Comparison of ENCODE assay signal across 7 mouse cellular contexts in the genomic region with DNA sequence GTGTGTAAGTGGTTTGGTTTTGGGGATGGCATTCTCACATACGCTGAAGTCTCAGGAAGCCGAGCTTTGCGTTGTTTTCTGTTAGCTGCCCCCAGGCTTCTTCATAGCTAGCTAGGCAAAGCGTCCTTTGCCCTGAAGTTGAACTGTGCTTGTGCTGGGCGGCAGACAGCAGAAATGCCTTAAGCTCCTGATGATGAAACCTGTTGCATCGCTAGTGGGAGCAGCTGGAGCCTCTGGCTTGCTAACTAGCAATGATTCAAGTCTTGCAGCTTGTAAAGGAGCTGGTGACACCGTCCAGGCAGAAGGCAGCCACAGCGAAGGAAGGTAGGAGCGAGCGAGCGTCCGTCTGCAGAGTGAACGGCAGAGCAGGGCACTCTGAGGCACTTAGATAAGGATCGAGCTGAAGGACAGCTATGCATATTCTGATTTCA. TPM values are rescaled to one million over a fixed set of nuclear protein-coding genes. Genes with fewer than 3 reads are reported as not detected.
A peak's percentile ranks its signal among the peaks of the same experiment; 100 is the strongest.
DNase-seq lines count a peak whose midpoint lies in the region; ATAC-seq and TF ChIP-seq lines count a peak whose summit lies in the region.

No protein-coding gene starts in this region.

- peaks cover 13 to 25% of the 10 kb centered on the region in 2 experiments for H3K4me1 ChIP-seq in heart, embryonic 14.5 days (ENCODE audit: control insufficient read depth in 2 of 2, insufficient read depth in 2 of 2, low read length in 2 of 2)
- H3K4me1 ChIP-seq in limb, embryonic 14.5 days (ENCODE audit: control insufficient read depth, insufficient read depth, low read length): peaks cover 29% of the 10 kb centered on the region
- H3K4me1 ChIP-seq in neural tube, embryonic 12.5 days: peaks cover 9% of the 10 kb centered on the region

- peak overlapping the region; percentile 2 to 20 for H3K4me3 ChIP-seq in heart, embryonic 14.5 days (ENCODE audit: control insufficient read depth in 1 of 2, insufficient read depth in 1 of 2, low read depth in 1 of 2, low read length in 2 of 2)
- peak overlapping the region; percentile 15; the same call in 1 of the 2 replicates for H3K4me3 ChIP-seq in limb, embryonic 14.5 days (replicated peaks; ENCODE audit: low read length)
- no peak overlapping the region for H3K4me3 ChIP-seq in neural tube, embryonic 12.5 days

- TF ChIP-seq POLR2A in limb, embryonic 14.5 days (IDR thresholded peaks at IDR 0.05; ENCODE audit: borderline replicate concordance, extremely low read depth, insufficient read depth, insufficient read length): no peak

- intact Hi-C loops in gastrocnemius, postnatal 36 days (cut with DNase I): no loop called here

- DNase-seq in CD4-positive helper T cell, adult 2 months (ENCODE audit: low read depth, low spot score): peak; percentile 66
- peak; percentile 21 for DNase-seq in ZHBTc4 (ENCODE audit: low read depth, low spot score)
- peak; percentile 32 for DNase-seq in limb, embryonic 14.5 days (ENCODE audit: low spot score)
- DNase-seq in cerebellum, adult 18-20 months: no peak
- no peak for DNase-seq in gastrocnemius, postnatal 36 days

- H3K4me2 ChIP-seq in heart, embryonic 14.5 days (ENCODE audit: low read length): peak overlapping the region; percentile 62
- H3K4me2 ChIP-seq in limb, embryonic 14.5 days (replicated peaks; ENCODE audit: low read depth, low read length, severe bottlenecking): peak overlapping the region; percentile 47
- H3K4me2 ChIP-seq in neural tube, embryonic 12.5 days (replicated peaks): peak overlapping the region; percentile 31

- H3K9me3 ChIP-seq in heart, embryonic 14.5 days (ENCODE audit: control insufficient read depth, low read length): no peaks in the 10 kb centered on the region
- H3K9me3 ChIP-seq in limb, embryonic 14.5 days (ENCODE audit: control insufficient read depth, low read length): no peaks in the 10 kb centered on the region
- no peaks in the 10 kb centered on the region for H3K9me3 ChIP-seq in neural tube, embryonic 12.5 days

- no peak for ATAC-seq in heart, embryonic 14.5 days (ENCODE audit: insufficient number of reproducible peaks, insufficient read depth, low FRiP score, low read depth)
- no peak for ATAC-seq in limb, embryonic 14.5 days (ENCODE audit: low FRiP score, low read depth)
- ATAC-seq in neural tube, embryonic 12.5 days (ENCODE audit: low FRiP score, low read depth): peak; percentile 43; the same call in 1 of the 2 replicates

- peak overlapping the region in 1 of 2 experiments; percentile 44; a peak in 2 of 4 replicates for H3K27ac ChIP-seq in heart, embryonic 14.5 days (replicated peaks in 1 of 2; ENCODE audit: control insufficient read depth in 1 of 2, insufficient read depth in 1 of 2, low read depth in 2 of 2, low read length in 2 of 2)
- peak overlapping the region; percentile 46; the same call in 1 of the 2 replicates for H3K27ac ChIP-seq in limb, embryonic 14.5 days (replicated peaks; ENCODE audit: low read depth, low read length)
- H3K27ac ChIP-seq in neural tube, embryonic 12.5 days: no peak overlapping the region

- H3K9ac ChIP-seq in heart, embryonic 14.5 days (ENCODE audit: low read length): peak overlapping the region; percentile 57
- H3K9ac ChIP-seq in limb, embryonic 14.5 days (ENCODE audit: low read depth, low read length, severe bottlenecking): peak overlapping the region; percentile 44; the same call in 1 of the 2 replicates
- H3K9ac ChIP-seq in neural tube, embryonic 12.5 days: no peak overlapping the region

- no peaks in the 10 kb centered on the region for H3K36me3 ChIP-seq in heart, embryonic 14.5 days (ENCODE audit: control insufficient read depth, insufficient read depth, low read length)
- no peaks in the 10 kb centered on the region for H3K36me3 ChIP-seq in limb, embryonic 14.5 days (ENCODE audit: control insufficient read depth, insufficient read depth, low read length)
- no peaks in the 10 kb centered on the region for H3K36me3 ChIP-seq in neural tube, embryonic 12.5 days

- no peaks in the 10 kb centered on the region for H3K27me3 ChIP-seq in heart, embryonic 14.5 days (ENCODE audit: control insufficient read depth, insufficient read depth, low read length)
- H3K27me3 ChIP-seq in limb, embryonic 14.5 days (ENCODE audit: control insufficient read depth, insufficient read depth, low read length): no peaks in the 10 kb centered on the region
- no peaks in the 10 kb centered on the region for H3K27me3 ChIP-seq in neural tube, embryonic 12.5 days (replicated peaks)

- WGBS in heart, embryonic 14.5 days: 21% methylated on average over 14 of the region's 14 CpGs
- 13% methylated on average over 14 of the region's 14 CpGs for WGBS in limb, embryonic 14.5 days
- 50% methylated on average over 14 of the region's 14 CpGs for WGBS in neural tube, embryonic 12.5 days

RNA-seq across cellular contexts. Expression of a gene that starts 30.1 kb away (rescaled TPM):
- 6.7 and 7.5 TPM in 2 replicates for polyA plus RNA-seq in heart, embryonic 14.5 days (2014; fragmentation: Nextera tagmentation; extraction: Ambion mirVana)
- polyA plus RNA-seq in limb, embryonic 14.5 days (2012; rRNA removed): 11.8 and 11.9 TPM in 2 replicates
- 7.5 and 11.5 TPM in 2 replicates for polyA plus RNA-seq in limb, embryonic 14.5 days (2014; fragmentation: Nextera tagmentation; extraction: Ambion mirVana)
- polyA plus RNA-seq in neural tube, embryonic 12.5 days (2016; fragmentation: Nextera tagmentation; extraction: Ambion mirVana): 12.8 and 13.6 TPM in 2 replicates
- 1 to 10 TPM; 3.5 to 3.6 TPM for total RNA-seq in gastrocnemius, postnatal 36 days (2021)

Comparison
In these comparisons a context has a peak if more than half of its experiments do, and no peak if none do; other contexts are left out.
1. DNase-seq: peak in CD4-positive helper T cell, adult 2 months (single experiment), ZHBTc4 (single experiment) and limb, embryonic 14.5 days (single experiment); none in cerebellum, adult 18-20 months (0 of 2) and gastrocnemius, postnatal 36 days (0 of 2).
2. Peak in every context shown above with its lines, with median percentiles within 50 percentile points of each other: H3K4me2 ChIP-seq.